Mouse (Mus musculus) thymus, postnatal 10 days (tissue): ENCODE results near the gene 4921536K21Rik.

Source experiments
- DNase-seq, 2 experiments: peaks; one replicate each; pipeline ENCODE4 v3.0.0; 2021; ENCODE audit warnings: low spot score in 2 of 2

The 4921536K21Rik gene

DNA sequence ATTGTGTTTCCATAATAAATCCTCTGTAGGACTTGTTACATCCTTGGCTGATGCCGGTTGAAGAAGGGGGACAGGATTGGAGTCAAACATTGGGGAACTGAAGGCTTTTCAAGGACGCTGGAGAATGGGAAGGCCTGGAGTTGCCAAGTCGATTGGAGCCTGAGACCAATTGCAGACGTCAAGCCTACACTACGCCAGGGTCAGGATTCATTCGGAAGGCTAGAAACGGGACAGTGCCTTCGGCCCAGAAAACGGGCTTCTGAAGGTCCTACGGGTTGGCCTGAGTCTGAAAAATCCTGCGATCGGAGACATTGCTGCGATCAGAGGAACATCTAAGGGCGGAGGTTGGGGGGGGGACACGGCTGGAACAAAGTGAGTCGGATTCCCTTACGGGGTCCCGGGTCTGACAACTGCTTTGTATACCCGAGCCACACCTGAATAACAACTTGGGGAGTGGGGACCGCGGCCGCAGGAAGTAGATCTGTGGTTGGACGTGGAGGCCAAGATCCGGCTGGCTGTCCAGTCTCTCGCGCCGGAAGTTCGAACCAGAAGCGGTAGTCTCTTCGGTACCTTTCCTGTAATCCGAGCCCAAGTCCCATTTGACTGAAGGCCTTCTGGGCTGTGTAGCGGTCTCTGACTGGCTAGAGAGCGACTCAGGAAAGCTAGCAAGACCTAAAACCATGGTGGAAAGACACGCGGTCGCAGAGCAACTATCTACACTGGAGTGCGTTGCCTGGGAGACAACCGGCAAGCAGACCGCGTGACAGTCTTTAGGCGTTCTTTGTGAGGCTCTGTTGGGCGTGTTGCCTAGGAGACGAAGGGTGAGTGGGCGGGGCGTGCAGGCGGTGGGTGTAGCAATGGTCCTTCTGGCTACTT lies at the start of gene 4921536K21Rik, which contains the start of gene Dusp18:
TSS of gene 4921536K21Rik (minus strand) at position 693 of the 876 bp plus-strand sequence.
TSS of gene Dusp18 (plus strand) at position 835 of the 876 bp plus-strand sequence.
- DNase-seq, result peak; percentile 74 to 78

- no peak for DNase-seq
These were observed 46.5 kb upstream of the 4921536K21Rik start for GRCm38 (mm10) chr11:3941371-3941770.

GRCm38 (mm10) chr11:3937321-3937874 lies 42.5 kb upstream of the 4921536K21Rik start:
- no peak for DNase-seq

- DNase-seq, result no peak
These were observed 41.4 kb upstream of the 4921536K21Rik start for GRCm38 (mm10) chr11:3936318-3936717.

DNA sequence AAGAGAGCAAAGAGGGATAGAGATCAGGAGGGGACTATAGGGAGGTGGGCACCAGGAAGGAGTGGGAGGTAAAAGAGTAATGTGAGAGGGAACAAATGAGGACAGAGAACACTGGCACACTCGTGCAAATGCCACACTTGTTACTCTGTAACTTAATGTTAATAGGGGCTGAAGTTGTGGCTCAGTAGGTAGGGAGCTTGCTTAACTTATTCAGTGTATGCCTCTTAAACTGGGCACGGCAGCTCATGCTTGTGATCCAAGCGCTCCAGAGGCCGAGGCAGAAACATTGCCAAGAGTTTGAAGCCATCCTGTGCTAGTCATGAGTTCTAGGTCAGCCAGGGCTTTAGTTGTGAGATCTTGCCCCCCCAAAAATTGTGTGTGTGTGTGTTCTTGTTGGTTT lies 40.2 kb upstream of the 4921536K21Rik start:
- DNase-seq, result no peak

DNA sequence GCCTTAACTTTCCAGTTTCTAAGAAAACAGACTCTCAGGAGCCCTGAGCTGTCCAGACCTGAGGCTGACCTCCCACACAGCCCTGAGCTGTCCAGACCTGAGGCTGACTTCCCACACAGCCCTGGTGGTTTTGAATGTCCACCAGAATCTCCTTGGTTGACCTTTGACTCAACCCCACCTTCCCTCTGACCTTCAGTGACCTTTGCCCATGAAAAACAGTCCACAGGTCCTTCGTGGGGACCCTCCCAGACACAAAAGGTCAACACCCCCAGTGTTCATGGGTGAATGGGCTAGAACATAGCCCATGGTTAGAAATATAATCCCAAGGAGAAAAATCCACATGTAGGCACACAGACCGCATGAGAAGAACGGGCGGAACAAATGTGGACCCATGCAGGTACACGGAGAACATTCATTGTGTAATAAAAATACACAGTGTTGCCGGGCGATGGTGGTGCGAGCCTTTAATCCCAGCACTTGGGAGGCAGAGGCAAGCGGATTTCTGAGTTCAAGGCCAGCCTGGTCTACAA lies 38.9 kb upstream of the 4921536K21Rik start:
- no peak for DNase-seq

DNA sequence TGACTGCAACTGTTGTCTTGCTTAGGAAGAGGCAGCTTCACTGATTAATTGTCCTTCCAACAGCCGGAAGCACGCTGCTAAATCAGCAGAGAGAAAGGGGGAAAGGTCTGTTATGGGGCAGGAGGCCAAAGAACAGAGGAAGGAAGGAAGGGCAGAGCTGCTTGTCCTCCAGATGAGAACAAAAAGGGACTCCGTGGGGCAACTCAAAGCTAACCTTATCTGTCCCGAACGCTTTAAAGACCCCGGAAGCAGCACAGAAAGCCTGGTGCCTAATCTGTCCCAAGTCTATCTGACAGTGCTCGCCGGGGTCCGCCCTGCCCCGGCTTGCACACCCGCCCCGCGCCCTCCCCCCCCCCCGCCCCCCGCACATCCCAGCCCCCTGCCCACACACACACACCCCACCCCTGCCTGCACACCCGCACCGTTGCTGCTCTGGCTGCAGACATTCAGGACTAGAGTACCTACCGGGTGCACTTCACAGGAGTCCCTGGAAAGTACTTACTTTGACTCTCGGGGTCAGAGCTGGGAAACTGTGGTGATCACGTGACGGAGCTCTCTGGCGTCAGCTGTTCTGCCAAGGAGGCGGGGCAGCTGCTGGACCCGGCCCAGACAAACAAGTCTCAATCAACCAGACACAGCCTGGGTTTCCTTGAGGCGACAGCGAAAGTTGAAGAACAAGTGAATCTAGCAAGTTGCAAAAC lies 36.8 kb upstream of the 4921536K21Rik start, which contains the start of gene Tcn2:
TSS of gene Tcn2 (minus strand) at position 649 of the 701 bp plus-strand sequence.
- DNase-seq, result peak; percentile 38 to 58

DNA sequence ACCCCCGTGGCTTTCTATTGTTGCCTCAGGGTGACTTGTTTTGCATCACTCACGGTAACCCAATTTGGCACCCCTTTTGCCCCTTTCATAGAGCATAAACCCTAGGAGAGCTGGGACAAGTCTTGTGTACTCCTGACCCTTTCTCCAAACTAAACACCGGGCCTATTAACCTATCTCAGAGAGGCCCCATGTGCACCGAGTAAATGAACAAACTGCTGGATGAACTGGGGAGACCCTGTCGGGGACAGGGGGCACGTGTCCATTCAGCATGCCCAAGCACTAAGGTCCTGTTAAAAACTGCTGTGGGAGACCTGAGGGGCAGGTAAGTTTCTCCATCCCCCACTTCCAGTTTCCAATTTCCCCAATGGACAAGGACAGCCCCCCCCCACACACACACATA lies 36.0 kb upstream of the 4921536K21Rik start:
- DNase-seq, result no peak

GRCm38 (mm10) chr11:3930019-3930418 lies 35.1 kb upstream of the 4921536K21Rik start:
- DNase-seq, result no peak

- DNase-seq, result no peak
These were observed 31.0 kb upstream of the 4921536K21Rik start for GRCm38 (mm10) chr11:3925916-3926315.

DNA sequence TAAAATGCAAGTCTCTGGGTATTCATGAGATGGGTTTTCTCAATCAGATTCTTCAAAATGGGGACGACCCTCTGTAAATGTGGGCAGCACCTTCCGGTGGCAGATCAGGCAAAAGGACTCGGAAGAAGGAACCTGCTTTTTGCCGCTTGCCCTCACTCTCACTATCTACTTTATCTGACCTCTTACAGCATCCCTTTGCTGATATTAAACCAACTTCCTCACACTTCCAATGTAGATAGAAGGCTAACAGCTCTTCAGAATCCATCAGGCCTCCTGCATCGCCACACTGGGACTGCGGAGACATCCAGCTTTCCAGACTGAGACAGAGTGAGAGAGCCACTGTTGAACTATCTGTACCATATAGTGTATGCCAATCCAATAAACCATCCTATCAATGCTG lies 27.8 kb upstream of the 4921536K21Rik start:
- no peak for DNase-seq

GRCm38 (mm10) chr11:3922115-3922514 lies 27.2 kb upstream of the 4921536K21Rik start:
- no peak for DNase-seq

DNA sequence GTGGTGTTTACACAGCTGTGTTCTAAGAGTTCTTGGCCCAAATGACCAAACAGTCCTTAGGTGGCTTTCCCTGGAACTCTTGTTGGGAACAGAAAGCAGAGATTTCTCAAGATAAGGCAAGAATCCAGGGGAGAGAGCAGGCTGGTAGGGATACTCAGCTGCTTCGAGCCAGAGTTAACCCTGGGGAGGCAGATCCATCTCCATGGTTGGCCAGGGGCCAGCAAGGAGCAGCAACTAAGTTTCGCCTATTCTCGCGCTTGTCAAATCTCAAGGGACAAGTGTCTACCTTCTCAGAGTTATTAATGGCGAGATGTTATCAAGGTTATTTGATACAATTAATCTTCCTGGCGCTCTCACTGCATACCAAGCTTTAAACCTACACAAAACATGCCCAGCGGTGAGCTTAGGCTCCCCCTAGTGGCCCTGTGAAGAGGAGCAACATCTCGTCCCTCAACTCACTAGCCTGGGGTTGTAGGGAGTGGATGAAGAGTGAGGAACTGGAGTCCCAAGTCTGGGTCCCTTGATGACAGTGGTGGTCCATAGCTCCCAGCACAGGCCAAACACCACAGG lies 26.5 kb upstream of the 4921536K21Rik start:
- peak in 1 of 2 experiments; percentile 52 for DNase-seq

- DNase-seq, result no peak
These were observed 25.6 kb upstream of the 4921536K21Rik start for GRCm38 (mm10) chr11:3920476-3920875.

GRCm38 (mm10) chr11:3918738-3919137 lies 23.8 kb upstream of the 4921536K21Rik start:
- DNase-seq, result peak in 1 of 2 experiments; percentile 16

GRCm38 (mm10) chr11:3914109-3914840 lies 19.4 kb upstream of the 4921536K21Rik start, which contains the start of gene Slc35e4:
TSS of gene Slc35e4 (minus strand) at chr11:3914664.
- DNase-seq, result peak; percentile 37 to 79

- DNase-seq, result peak; percentile 71 to 76
These were observed 18.6 kb upstream of the 4921536K21Rik start for GRCm38 (mm10) chr11:3913316-3914108.

DNA sequence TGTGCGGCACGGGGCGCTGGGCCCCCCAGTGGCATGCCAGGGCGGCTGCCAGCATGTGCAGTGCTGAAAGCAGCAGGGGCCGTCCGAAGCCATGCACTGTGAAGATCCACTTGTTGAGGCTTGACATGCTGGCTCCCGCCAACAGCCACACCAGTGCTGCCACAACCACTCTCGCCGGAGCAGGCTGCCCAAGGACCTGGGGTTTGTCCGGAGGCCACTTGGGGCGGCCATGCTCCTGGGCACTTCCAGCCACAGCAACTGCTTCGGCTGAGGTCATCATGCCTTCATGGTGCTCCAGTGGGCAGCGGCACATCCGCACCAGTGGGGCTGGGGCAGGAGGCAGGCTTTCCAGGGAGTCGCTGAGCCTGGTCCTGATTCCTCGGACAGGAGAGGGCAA lies 18.0 kb upstream of the 4921536K21Rik start:
- peak; percentile 9 to 14 for DNase-seq

DNA sequence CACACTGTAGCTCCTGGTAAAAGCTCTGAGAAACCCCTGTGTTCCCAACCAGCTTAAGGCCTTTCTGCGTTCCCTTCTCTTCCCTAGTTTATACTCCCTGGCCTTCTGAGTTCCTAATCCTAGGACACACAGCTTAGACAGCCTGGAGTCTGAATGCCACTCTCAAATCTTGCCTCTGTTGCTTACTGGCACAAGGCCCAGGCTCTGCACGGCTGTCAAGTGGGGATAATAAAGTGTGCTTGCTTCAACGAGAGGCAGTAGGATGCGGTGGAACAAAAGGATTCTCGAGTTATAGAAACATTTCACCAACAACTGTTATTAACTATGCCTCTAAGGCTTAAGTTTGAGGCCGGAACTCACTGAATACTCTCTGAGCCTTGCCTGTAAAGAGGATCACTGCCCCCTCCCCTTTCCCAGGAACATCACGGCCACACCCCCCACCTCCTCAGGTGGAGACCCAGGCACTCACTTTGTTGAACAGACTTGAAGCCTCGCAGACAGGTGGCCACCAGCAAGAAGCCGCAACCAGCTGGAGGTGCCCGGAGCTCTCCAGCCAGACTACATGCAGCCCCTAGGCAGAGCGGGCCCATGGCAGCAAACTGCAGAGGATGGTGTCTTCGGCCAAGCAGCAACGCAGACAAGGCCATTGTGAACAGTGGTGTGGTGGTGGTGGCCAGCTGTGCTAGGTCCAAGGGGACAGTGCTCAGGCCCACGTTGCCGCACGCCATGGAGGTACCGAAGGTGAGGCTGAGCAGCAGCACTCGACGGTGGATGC lies 17.4 kb upstream of the 4921536K21Rik start:
- DNase-seq, result no peak
